Mouse (Mus musculus) ES-E14 (cell line): ENCODE results near the gene Ccdc40. TPM values are rescaled to one million over a fixed set of nuclear protein-coding genes. Genes with fewer than 3 reads are reported as not detected.

Source experiments
- DNase-seq: peaks from one replicate; pipeline ENCODE4 v3.0.0-alpha.2; 2013; ENCODE audit warnings: low read depth, low spot score
- H3K27ac ChIP-seq: 2 replicates; pipeline ENCODE4 v1.5.1; 2012; ENCODE audit warnings: low read depth, mild to moderate bottlenecking, low read length, moderate library complexity, mixed read lengths; ENCODE audit not compliant: poor library complexity, insufficient read depth, severe bottlenecking
- H3K36me3 ChIP-seq: 2 replicates; pipeline ENCODE4 v1.6.1; 2012; ENCODE audit warnings: mild to moderate bottlenecking, low read length, moderate library complexity, mixed read lengths; ENCODE audit not compliant: control insufficient read depth, poor library complexity, insufficient read depth, severe bottlenecking
- H3K4me1 ChIP-seq, 2 experiments: fragments of 150-350 bp in 1 of 2; sonication (generic) in 1 of 2; 2 replicates each; pipeline ENCODE4 v1.6.1; 2012; ENCODE audit warnings: low read length in 2 of 2, mild to moderate bottlenecking in 1 of 2, mixed read lengths in 1 of 2; ENCODE audit not compliant: control insufficient read depth in 2 of 2, insufficient read depth in 2 of 2, poor library complexity in 1 of 2
- H3K4me3 ChIP-seq, 2 experiments: fragments of 150-350 bp in 1 of 2; sonication (generic) in 1 of 2; 2 replicates each; pipeline ENCODE4 v1.5.1; 2012; ENCODE audit warnings: low read length in 2 of 2, low read depth in 1 of 2, mild to moderate bottlenecking in 1 of 2, mixed read lengths in 1 of 2; ENCODE audit not compliant: insufficient read depth in 1 of 2, poor library complexity in 1 of 2, severe bottlenecking in 1 of 2
- H3K9ac ChIP-seq: 2 replicates; pipeline ENCODE4 v1.6.1; 2012; ENCODE audit warnings: low read depth, mild to moderate bottlenecking, low read length, mixed read lengths; ENCODE audit not compliant: poor library complexity, insufficient read depth, severe bottlenecking
- H3K9me3 ChIP-seq: fragments of 150-350 bp; sonication (generic); 2 replicates; pipeline ENCODE4 v1.6.1; 2012; ENCODE audit warnings: low read depth, mild to moderate bottlenecking, low read length; ENCODE audit not compliant: control insufficient read depth, insufficient read depth
- CHD2 ChIP-seq: IDR thresholded peaks from 2 replicates; pipeline ENCODE4 v1.6.1; 2014; ENCODE audit warnings: mild to moderate bottlenecking, low read depth, low read length, inconsistent platforms
- HCFC1 ChIP-seq: IDR thresholded peaks from 2 replicates; pipeline ENCODE4 v1.6.1; 2012; ENCODE audit warnings: low read length, inconsistent platforms, borderline replicate concordance; ENCODE audit not compliant: insufficient read depth
- MAFK ChIP-seq: IDR thresholded peaks from 2 replicates; pipeline ENCODE4 v1.6.1; 2014; ENCODE audit warnings: mild to moderate bottlenecking, low read depth, low read length, inconsistent platforms; ENCODE audit not compliant: insufficient read depth
- ZC3H11A ChIP-seq: IDR thresholded peaks from 2 replicates; pipeline ENCODE4 v1.6.1; 2012; ENCODE audit warnings: low read depth, mild to moderate bottlenecking, inconsistent platforms, low read length, borderline replicate concordance
- ZNF384 ChIP-seq: IDR thresholded peaks from 2 replicates; pipeline ENCODE4 v1.6.1; 2012; ENCODE audit warnings: low read depth, low read length, inconsistent platforms
- in situ Hi-C, 2 experiments: fragments of 600-800 bp; cut with MboI; formaldehyde crosslinking; loops; one replicate each; pipeline ENCODE4 v1.15.1; 2025; ENCODE audit warnings: low sequenced_read_pairs in 2 of 2, inconsistent platforms in 1 of 2; ENCODE audit not compliant: unreplicated experiment in 2 of 2
- total RNA-seq: library from RNA; depleted of rRNA; stranded (reverse); fragments of 300-350 nt; gene quantifications from 2 replicates; pipeline ENCODE4 v1.2.3, GENCODE M21; 2012

The Ccdc40 gene
- total RNA-seq, 1 experiment: 6.2 TPM

DNA sequence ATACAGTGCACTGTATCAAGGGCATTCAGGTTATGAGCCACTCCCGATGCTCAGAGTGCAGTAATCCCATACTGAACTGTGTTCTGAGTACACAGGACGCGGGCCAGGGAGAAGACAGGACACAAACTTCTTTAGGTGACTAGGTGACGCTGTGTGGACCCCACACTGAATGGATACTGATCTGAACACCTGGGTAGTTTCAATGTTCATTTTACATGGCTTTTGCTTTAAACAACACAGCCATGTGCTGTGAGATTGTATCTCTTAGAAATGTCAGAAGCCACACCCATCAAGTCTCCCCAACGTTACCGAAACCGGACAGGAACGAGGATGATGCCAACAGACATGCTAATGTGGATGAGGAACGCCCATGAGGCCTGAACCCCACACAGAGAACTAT lies 35.8 kb upstream of the Ccdc40 start:
- DNase-seq: no peak
- H3K9ac ChIP-seq: no peak overlapping the region

DNA sequence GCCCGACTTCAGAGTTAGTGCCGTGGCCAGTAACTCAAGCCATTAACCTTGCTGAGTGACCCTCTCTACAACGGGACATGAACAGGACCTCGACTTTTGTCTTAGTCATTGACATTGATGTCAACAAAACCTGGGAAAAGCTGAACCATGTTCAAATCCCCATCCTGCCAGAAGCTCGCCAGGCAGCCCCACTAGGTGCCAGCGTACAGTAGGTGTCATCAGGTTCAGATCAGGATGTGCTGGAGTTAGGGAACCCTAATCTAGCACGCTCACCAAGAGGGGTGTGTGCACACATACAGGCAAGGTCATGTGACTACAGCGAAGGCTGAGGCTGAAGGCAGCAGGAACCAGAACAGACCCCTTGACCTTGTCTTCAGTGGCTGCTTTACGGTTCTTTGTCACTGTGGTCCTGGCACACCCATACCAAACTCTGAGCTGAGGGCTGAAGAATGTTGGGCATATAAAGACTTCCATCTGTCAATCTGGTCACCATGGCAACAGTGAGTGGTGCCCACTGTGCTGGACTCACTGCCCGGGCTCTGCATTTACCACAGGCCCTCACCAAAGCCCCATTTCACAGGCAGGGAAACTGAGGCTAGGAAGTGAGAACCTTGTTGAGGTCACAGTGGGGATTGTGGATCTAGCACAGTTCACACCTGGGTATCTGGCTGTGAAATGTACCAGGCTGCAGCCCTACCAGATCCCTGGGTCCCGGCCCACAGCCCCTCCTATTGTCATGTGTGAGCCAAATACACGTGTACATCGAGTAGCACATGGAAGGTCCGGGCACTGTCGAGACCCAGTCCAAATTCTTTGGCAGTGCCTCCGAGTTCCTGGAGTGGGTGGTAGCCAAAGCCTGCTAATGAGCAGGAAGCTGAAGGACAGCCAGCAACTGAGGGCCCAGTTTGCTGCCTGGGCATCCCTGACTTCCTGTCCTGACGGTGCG lies 30.5 kb upstream of the Ccdc40 start:
- no peaks in the 10 kb centered on the region; the same call in 1 of the 2 replicates for H3K36me3 ChIP-seq
- in situ Hi-C loops: no loop called here

More for the DNA sequence above, 35.8 kb upstream of the Ccdc40 start:
- no peaks in the 10 kb centered on the region for H3K9me3 ChIP-seq
- H3K36me3 ChIP-seq: no peaks in the 10 kb centered on the region
- TF ChIP-seq ZC3H11A (no peak), CHD2 (no peak), MAFK (no peak)
- in situ Hi-C loops: no loop called here
- no peak overlapping the region for H3K4me3 ChIP-seq
- H3K27ac ChIP-seq: no peak overlapping the region
- peaks cover 3 to 11% of the 10 kb centered on the region in 2 experiments; a peak in 2 of 4 replicates for H3K4me1 ChIP-seq

GRCm38 (mm10) chr11:119198564-119199232 lies 29.7 kb upstream of the Ccdc40 start:
- in situ Hi-C loops: no loop called here
- no peak overlapping the region for H3K27ac ChIP-seq
- no peak for TF ChIP-seq ZC3H11A
- no peak for TF ChIP-seq MAFK
- TF ChIP-seq HCFC1: no peak
- TF ChIP-seq CHD2: no peak
- TF ChIP-seq ZNF384: no peak
- no peaks in the 10 kb centered on the region; the same call in 1 of the 2 replicates for H3K36me3 ChIP-seq
- H3K9ac ChIP-seq: no peak overlapping the region
- no peak overlapping the region for H3K4me3 ChIP-seq
- H3K9me3 ChIP-seq: no peaks in the 10 kb centered on the region
- DNase-seq: no peak
- H3K4me1 ChIP-seq: peaks cover 0 to 2% of the 10 kb centered on the region in 2 experiments; a peak in 1 of 4 replicates

More for the DNA sequence above, 30.5 kb upstream of the Ccdc40 start:
- Histone ChIP-seq H3K9ac (no peak overlapping the region), H3K4me3 (no peak overlapping the region), H3K27ac (no peak overlapping the region), H3K9me3 (no peaks in the 10 kb centered on the region), H3K4me1 (peaks cover 0 to 2% of the 10 kb centered on the region in 2 experiments; a peak in 1 of 4 replicates)
- no peak for DNase-seq
- TF ChIP-seq HCFC1 (no peak), ZC3H11A (no peak), CHD2 (no peak), ZNF384 (no peak), MAFK (no peak)

GRCm38 (mm10) chr11:119199233-119199601 lies 29.2 kb upstream of the Ccdc40 start:
- H3K27ac ChIP-seq: no peak overlapping the region
- no peak overlapping the region for H3K4me3 ChIP-seq
- no peak for DNase-seq
- no peak overlapping the region for H3K9ac ChIP-seq
- TF ChIP-seq MAFK (no peak), ZNF384 (no peak), CHD2 (no peak), HCFC1 (no peak), ZC3H11A (no peak)
- in situ Hi-C loops: no loop called here
- no peaks in the 10 kb centered on the region; the same call in 1 of the 2 replicates for H3K36me3 ChIP-seq
- peaks cover 0 to 2% of the 10 kb centered on the region in 2 experiments; a peak in 1 of 4 replicates for H3K4me1 ChIP-seq
- no peaks in the 10 kb centered on the region for H3K9me3 ChIP-seq
